Mouse (Mus musculus) lung, postnatal 0 days (tissue): ENCODE results near the gene Slc44a5.

Source experiments
- CTCF ChIP-seq: IDR thresholded peaks from 2 replicates; pipeline ENCODE4 v1.5.1; 2016; ENCODE audit warnings: antibody characterized with exemption, mild to moderate bottlenecking
- EP300 ChIP-seq: IDR thresholded peaks from 2 replicates; pipeline ENCODE4 v1.6.1; 2016; ENCODE audit warnings: antibody characterized with exemption, mild to moderate bottlenecking, control low read depth

GRCm38 (mm10) chr3:154183957-154184356 is 210.7 kb downstream of the Slc44a5 start:
- TF ChIP-seq CTCF (no peak), EP300 (no peak)
